Mouse (Mus musculus): ENCODE results near the gene Ten1.

Gene Ten1

DNA sequence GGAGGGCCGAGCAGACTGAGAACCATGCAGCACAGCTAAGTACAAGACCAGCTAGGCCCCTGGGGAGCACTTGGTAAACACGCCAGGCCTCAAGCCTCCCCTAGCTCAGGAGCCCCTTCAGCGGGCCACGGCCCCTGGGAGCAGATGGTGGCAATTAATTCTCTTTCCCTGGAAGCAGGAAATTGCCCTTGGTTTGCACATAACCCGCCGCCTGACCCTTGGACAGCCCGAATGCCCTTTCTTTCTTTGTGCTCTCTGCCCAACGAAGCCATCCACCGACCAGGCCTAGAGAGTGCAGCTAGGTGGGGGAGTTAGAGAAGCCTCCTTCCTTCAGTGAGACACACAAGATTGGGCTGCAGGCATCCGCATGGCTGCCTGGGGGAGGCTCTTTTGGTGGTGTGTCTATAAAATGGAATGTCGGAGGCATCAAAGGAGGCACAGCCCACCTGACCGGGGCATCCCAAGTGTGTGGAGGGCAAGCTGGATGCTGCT, 43.1 kb downstream of the Ten1 start:
- no peak for DNase-seq

DNA sequence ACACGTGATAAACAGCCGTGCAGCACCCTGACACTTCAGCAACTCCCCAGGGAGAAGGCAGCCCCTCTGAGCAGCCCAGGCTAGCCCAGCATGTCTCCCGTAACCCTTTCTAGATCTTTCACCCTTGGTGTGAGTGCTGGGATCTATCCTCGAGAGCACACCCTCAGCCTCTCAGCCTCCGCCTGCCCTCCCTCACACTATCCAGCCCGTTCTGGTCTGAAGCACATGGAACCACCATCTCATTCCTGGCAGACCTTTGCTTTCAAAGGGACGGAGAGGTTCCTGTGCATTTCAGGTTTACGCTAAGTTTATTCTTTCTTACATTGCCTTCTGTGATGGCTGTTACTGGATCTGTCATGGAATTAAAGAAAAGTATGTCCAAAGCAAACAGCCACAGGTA, 45.9 kb downstream of the Ten1 start:
- no peak for DNase-seq

DNA sequence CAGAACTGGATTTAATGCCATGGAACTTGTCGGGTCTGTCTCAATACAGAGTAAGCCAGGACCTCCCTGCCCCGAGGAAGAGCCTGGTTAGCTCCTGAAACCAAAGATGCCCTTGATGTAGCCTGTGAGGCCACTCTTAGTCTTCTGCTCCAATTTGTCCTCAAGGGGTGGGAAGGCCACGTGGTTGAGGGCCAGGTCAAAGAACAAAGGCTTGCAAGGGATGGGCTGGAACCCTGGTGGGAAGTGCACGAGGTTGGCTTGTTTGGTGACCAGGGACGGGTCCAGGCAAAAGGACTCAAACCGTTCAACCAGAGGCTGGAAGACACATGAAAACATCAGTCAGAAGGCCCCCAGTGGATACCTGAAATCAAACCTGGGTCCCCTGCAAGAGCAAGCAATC, 47.0 kb downstream of the Ten1 start:
- no peak for DNase-seq

DNA sequence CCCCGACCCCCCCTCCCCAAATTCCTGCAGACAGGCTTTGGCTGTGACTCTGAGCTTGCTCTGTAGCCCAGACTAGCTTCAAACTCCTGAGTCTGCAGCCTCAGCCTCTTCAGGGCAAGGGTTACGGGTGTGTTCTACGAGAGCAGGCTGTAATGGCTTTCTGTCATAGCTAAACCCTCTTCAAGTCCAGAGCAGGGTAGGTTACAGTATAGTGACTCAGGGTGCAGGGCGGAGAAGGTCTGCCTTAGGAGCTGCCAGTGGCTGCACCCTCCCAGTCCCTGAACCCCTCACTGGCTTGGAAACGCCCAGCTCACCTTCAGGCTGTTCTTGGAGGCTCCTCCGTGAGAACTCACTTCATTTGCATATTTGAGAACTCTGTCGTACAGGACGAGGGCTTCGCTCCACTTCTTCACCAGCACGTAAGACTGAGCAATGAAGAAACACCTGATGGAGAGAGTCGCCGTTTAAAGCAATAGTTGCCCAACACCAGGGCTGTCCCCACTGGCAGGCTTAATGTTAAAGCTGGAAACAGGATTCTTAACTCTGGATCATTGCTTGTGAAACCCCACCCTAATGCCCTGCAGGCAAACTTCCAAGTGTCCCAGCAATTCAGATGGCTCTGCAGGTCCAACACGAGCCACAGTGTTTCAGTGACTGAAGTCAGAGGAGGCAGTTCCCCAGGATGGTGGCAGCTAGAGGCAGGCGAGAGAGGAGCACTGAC, 49.0 kb downstream of the Ten1 start:
- DNase-seq: no peak

DNA sequence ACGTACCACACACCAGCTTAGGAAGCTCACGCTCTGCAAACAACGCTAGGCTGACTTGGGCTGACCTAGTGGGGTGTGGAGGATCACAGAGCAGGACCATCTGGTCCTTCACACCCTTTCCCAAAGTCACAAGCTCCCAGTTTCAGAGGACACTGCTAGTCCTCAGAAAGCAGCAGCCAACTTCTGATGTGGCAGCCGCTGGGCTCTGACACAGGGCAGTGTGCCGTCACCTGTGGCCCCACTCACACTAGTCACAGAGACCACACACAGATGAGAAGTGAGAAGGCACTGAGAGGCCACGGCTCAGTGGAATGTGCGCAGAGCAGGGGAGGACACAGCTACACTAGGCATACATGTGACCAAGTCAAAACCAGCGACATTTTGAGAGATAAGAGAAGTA, 52.2 kb downstream of the Ten1 start:
- DNase-seq: no peak

DNA sequence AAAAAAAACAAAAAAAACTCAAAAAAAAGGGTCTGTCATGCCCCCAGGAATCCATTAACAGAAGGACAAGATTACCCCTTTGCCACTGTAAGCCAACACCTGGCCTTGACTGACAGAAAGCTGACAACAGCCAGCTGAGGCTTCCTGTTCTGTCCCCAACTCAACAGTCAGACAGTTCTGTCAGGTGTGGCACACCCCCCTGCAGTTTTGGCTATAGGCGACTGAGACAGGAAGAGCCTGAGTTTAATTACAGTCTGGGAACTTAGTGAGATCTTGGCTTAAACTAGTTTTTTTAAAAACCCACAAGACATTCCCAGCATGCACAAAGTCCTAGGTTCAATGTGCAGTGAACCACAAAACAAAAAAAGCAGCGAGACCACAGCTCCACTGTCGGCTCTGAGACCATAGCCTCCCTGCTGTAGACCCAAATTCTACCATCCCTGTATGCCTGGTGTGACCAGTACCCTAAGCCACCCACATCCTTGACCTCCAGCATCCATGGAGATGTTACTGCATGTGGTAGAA, 54.5 kb downstream of the Ten1 start:
- DNase-seq: no peak

DNA sequence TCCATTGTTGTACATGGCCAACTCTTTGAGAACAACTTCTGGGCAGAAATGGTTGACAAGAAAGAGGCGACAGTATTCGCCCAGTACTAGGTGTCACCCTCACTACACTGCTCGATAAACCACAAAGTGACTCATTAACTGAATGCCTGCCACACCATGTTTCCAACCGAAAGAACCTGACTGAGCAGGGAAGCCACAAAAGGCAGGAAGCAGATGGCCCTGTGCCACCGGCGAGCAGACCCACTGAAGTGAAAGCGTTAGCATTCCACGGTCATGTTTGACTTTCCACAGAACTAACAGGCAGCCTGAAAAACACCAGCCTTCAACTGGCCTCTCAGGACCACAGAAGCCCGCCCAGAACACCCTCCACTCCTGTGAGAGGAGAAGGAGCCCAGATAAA, 56.0 kb downstream of the Ten1 start:
- no peak for DNase-seq

DNA sequence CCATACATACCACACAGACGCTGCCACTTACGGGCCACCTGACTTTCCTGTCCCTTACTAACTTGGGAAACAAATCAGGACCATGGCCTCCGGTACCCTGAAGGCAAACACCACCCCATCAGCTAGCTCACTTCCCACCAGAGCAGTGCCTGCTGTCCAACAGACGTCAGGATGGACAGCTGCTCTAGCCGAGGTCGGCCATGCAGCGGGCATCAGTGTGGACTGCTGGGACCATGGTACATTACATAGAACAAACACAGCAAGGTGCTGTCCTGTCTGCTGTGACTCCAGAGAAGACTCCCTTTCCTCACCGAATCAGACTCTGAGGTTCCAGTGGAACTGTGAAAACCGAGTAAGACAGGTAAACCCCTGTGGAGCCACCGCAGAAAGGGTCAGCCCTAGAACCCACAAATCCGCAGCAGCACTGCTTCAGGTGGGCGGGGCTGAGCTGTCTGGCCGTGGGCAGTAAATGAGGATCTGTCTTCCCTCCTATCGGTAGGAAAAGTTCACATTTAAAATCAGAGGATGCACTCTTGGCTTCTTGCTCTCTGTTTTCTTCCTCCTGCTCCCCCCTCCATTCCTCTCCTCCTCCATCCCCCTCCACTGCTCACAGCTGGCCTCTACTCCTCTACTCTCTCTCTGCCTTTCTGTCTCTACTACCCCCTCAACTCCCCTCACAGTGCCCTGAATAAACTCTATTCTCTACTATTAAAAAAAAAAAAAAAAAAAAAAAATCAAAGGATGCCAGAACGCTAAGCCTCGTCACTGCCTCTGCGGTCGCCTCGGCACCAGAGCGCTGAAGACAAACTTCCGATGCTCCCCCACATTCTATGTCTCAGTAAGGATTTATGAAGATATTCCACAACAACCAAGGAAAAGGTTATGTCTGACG, 56.7 kb downstream of the Ten1 start:
- no peak for DNase-seq

DNA sequence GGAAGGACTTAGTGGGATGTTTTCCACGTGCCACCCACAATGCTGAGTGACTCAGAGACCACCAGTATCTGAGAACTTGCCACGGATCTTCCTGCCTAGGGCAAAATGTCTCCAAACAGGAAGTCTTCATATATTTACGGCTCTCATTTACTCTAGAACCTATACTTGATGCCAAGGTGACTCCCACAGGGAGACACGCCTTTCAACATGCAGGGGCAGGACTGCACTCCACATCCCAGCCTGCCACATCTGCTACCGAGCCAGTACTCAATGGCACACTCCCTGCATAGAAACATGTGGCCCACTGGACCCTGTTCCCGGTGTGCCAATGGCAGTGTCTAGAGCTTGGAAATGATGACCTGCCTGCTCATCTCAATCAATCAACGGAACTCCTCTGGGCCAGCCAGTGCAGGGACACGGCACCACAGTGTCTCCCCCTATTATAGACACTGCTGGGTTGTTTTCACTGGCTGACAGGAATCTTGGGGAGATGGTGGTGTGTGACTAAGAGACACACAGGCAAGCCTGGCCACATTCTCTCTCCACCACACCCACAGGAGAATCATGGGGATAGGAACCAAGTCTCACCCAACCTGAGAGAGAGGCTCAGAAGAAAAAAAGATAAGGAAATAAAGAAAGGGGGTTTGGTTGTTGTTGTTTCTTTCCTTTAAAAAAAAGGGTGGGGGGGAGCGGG, 57.5 kb downstream of the Ten1 start:
- no peak for DNase-seq

DNA sequence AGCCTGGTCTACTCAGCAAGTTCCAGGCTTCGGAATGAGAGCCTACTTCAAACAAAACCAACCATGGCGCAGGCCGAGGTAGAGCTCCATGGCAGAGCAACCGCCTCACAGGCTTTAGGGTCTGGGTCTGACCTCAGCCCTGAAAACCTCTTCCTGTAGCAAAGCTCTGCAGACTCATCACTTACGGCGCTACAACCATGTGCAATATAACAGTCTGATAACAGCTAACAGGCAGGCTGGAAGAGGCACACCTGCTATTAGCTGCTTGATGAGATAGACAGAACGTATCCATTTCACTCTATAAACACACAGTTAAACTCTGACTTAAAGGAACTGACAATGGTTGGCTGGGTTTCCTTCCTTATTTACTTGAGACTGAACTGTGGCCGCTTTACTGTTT, 60.8 kb downstream of the Ten1 start:
- no peak for DNase-seq

DNA sequence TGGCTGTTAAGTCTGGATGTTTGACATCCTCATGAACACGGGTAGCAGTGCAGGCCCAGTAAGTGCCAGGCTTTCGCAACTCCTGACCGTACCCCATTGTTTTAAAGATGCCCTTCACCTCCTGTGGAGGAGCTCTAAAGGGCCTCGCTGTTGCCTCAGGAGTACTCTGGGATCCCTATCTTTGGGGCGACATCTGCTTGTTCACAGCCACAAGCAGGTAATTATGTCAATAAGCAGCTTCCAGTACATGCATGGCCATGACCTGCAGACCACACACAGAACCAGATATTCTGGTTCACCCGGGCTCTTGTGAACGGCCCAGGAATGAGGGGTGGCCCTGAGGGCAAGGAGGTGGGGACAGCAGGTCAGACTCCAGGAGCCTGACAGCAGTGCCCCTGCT, 61.6 kb downstream of the Ten1 start:
- DNase-seq: no peak

Data from cerebellum, adult 9-11 months (tissue).